Mouse (Mus musculus): Measurements from ENCODE around the gene Trdn. TPM values are rescaled to one million over a fixed set of nuclear protein-coding genes. Genes with fewer than 3 reads are reported as not detected.
A peak's percentile ranks its signal among the peaks of the same experiment; 100 is the strongest.

Gene Trdn
- total RNA-seq (2021), result 1,000 to 10,000 TPM; 1,410 to 1,477 TPM
- long read RNA-seq, experiment 1, full-length matches to known transcripts, result 57 of 3,314 reads
- long read RNA-seq, experiment 1, partial matches to known transcripts, result 2,969 of 3,314 reads
- long read RNA-seq, experiment 1, other reads (novel, unspliced or antisense), result 288 of 3,314 reads
- long read RNA-seq, experiment 2, full-length matches to known transcripts, result 67 of 2,920 reads
- long read RNA-seq, experiment 2, partial matches to known transcripts, result 2,391 of 2,920 reads
- long read RNA-seq, experiment 2, other reads (novel, unspliced or antisense), result 462 of 2,920 reads

DNA sequence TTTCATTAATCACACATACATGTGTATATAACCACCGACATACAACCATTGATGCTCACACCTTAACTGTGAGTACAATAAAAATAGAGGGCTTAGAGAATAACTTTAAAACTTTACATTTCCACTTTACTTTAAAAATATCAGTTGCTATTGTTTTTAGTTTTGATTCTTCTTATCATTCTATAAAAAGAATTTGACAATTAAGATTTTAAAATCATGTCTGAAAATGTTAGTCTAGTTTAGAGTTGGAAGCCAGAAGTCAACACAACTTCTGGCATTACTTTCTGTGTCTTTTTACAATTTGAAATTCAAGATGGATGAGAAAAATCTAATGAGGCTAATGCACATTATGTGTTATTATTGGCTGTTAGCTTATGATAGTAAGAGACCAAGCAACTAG, at the start of gene Trdn:
Gene Trdn, plus strand, starts transcription at position 301 of the 400 bp plus-strand sequence.
- DNase-seq, result no peak

DNA sequence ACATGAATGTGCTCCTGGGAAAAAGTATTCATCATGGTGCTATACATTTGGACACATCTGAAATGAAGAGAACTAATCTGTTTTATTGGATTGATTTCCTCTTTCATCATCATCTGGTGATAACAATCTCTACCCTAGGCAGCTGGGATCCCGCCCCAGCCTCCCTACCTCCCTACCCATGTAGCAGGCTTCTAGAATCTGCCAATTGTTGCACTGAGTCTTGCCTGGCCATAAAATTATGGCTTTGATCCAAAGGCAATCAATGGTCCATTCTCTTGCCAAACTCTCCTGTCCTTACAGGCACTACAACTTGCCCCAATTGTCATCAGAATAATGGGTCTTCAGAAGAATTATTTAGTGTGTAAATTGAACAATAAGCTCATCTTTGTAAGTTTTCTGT, 19.6 kb upstream of the Trdn start:
- no peak for DNase-seq

DNA sequence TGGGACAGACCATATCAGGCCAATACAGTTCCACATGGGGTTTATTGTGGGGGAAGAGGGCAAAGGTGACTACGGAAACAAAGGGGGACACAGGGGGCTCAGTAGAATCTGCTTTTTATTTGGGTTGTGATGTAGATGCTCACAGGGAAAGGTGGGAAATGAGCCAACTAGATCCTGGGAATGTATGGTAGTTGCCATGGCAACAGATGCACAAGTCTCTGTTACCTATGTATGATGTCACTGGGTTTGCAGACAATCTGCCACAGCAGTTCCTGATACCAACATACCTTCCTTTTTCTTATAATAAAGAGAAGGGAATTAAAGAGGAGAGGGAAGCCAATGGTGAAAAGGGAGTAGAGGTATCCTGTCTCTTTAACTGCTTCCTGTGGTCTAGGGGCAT, 14.8 kb upstream of the Trdn start:
- no peak for DNase-seq

DNA sequence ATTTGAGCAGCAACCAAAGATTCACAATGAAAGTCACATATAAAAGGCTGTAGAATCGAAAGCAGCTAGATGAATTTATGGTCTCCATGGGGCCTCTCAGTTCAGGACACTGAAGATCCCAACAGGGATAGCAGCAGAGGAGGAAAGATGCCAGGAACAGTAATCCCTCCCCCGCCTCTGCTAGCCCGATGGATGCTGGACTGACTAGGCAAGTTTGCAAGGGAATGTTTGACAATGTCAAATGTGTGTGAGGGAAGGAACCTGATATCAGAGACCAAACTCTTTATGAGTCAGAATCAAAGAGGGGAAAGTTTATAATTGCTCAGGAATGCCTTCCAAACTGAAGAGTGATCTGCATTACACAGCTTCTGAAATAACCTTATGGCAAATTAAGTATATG, 7.2 kb upstream of the Trdn start:
- peak; percentile 26 for DNase-seq

DNA sequence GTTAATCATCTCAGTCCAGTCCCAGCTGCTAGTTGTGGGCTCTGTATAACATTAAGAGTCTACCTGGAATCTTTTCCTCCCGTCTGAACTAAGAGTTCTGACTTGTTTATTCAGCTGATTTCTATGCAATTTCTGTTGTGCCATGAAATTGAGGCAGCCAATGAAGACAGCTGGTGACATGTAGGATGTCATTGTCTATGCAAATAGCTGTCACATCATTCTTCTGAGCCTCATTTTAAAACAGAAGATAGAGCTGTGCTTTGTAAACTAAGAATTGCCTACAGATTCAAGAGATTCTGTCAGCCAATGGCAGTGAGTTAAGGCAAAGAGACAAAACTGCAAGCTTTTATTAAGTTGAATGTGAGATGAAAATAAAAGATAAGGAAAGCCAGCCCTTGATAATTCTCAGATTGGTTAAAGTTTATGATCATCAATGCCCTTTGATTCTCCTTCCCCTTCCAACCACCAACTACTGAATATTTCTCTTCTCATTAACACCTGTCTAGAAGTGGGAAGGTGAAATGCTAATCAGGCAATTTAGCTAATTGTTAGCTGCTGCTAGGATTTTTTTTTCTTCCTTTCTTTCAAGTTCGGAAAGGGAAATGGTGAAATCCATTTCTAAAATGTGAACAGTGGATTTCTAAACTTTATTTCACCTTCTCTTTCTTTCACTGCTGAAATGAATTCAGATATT, 1.9 kb downstream of the Trdn start:
- DNase-seq, result no peak

DNA sequence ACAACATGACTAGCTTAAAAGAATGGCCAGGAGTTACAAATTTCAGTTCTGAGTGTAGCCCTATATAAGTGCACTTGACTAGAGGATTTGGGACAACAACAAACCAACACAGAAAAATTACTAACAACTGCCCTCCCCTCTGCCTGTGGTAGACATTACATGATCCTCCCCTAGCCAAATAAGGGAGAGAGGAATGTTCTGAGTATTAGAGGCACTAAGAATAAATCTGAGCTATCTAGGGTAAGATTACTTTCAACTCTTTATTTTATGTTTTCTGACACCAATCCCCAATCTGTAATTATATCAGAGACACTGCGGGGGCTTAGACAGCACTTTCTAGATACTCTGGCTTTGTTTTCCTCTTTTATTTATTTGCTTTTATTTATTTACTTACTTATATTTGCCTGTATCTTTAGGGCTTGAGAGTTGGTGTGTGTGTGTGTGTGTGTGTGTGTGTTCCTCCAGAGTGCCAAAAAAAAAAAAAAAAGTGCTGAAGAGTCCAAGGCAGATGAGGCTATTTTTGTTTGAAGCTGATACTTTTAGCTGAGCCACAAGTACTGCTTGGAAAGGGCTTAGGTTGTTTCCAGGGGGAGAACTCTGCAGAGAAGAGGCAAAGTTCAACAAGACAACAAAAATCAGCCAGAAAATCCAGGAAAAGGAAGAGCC, 2.7 kb downstream of the Trdn start:
- peak; percentile 14 for DNase-seq

DNA sequence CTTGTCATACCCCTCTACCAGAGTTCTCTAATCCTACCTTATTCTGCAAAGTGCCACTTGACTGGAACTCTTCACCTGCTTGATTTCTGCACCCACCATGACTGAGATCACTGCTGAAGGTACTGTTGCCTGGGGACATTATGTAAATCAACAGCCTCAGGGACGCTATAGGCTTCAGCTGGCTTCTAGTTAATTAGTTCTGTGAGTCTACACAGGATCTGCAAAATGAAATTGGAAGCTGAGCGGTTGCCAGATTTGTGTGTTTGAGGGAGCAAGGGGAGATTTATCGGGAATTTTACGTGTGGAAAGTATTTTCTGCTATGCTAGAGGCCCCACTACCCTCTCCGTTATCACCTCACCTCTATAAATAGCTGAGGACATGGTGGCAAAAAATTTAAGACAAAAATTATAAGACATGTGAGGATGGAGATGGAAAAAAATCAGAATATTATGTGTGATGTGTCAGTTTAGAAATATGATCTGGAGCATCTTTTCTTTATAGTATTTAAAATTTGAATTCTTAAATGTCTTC, 3.3 kb downstream of the Trdn start:
- DNase-seq, result peak; percentile 17

DNA sequence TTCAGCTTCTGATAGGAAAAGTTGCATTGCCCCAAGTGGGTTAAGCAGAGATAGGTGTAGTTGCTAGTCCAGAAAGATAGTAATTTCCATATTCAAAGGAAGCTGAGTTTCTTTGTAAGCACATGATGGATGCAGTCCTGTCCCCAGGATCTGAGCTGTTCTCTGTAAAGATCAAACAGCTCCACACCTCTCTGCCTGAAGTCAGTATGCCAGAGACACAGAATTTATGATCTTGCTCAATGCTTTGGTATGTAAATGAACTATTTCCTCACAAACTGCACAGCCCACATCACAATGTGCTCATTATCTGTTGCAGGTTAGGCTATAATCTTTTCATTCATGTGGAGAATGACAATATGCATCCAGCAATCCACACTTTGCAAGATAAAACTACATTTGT, 8.0 kb downstream of the Trdn start:
- no peak for DNase-seq

DNA sequence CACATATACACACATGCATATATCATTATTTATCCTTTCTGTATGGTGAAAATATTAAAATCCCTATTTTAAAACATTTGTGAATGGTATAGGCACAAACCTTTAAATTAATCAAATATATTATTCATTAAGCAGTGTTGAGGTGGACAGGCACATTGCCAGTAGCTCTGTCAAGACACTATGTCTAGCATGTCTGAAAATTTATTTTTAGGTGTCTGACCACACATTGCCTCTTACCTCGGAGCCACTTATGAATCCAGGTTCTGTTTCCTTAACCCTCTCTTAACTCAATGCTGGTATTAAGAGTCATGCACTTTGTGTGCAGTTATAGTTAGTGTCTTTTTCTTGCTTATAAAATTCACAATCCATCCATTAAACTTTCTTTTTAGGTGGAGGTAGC, 12.0 kb downstream of the Trdn start:
- DNase-seq, result no peak

DNA sequence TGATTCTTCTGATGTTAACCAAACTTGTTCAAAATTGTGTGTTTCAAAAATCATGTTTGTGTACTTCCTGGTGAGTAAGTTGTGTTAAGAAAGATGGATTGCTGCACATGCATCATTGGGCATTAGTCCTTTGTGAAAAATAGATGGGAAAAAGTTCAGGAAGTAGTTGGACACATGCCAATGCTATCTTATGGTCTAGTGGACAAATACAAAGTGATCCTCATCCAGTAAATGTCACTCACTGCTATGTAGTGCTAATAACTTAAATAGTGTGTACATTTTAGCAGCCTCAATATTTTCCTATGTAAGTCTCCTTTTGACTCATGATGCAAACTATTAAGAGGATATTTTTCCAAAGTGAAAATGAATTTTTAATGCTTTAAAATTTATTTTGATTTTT, 27.6 kb downstream of the Trdn start:
- no peak for DNase-seq

DNA sequence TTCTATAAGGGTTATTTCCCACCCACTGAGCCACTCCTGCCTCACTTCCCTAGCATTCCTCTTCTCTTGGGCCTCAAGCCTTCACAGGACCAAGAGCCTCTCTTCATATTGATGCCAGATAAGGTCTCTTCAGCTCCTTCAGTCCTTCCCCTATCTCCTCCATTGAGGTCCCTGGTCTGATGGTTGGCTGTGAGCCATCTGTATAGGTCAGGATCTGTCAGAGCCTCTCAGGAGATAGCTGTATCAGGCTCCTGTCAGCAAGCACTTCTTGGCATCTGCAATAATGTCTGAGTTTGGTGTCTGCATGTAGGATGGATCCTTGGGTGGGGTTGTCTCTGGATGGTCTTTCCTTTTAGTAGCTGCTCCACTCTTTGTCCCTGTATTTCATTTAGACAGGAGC, 42.7 kb downstream of the Trdn start:
- no peak for DNase-seq

DNA sequence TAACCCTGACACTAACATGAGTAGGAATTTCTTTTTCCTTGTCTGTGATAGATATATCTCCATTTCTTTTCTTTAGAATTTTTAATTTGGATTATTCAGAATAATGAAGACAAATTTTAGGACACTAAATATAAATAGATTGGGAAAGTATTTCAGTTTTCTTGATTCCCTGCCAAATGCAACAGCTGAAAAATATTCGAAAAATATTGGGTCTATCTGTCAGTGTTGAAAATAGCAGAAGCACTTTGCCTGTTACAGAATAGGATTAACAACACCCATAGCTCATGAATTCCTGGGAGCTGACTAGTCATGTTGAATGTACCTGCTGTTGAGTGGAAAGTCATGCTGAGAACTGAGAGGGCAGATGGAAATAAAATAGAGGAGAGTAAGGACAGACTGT, 64.6 kb downstream of the Trdn start:
- no peak for DNase-seq

DNA sequence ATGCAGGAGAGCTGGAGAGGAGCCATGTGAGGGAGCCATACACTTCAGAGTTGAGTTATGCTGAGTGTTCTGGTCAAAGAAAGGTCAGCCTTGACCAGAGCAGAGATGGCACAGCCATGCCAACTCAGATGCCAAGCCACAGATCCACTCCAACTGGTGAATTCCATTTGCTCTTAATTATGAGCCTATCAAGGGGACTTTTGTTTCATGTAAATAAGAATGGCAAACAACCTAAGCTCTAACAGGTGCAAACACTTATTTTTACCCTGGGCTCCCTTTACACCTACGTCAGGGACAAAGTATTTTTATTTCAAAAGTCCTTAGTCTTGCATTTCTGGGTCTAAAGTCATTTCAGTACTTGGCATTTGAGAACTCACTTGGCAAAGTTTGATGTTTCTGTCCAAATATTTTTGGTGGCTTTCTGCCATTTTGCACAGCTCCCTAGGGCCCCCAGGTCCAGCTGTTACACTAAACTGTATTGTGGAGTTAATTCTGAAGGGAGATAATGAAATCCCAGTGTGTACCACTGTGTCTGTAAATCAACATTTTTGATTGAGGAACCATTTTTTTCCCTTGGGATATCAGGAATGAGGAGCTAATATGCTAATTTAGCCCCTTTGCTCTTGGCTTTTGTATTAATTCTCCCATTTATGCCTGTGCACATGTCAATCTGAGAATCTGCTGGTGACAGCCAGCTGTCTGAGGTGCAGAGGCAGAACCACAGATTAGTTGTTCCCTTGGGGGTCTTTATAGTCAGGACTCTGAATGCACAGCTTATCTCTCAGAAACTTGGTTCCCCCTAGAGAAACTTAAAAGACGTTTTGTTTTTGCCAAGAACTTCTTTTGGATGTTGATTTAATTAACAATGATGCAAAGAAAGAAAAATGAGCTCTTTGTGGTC, 99.6 kb downstream of the Trdn start:
- peak; percentile 71 for DNase-seq

DNA sequence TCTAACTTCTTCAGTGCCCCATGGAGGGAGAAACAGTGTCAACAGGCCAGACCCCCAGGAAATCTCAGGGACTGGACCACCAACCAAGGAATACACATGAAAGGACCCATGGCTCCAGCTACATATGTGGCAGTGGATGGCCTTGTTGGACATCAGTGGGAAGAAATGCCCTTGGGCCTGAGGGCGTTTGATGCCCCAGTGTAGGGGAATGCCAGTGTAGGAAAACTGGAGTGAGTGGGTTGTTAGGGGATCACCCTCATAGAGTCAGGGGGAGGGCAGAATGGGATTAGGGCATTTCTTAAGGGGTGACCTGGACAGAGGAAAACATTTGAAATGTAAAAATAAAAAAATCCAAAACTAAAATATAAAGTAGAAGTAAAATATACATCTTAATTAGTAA, 108.7 kb downstream of the Trdn start:
- no peak for DNase-seq

DNA sequence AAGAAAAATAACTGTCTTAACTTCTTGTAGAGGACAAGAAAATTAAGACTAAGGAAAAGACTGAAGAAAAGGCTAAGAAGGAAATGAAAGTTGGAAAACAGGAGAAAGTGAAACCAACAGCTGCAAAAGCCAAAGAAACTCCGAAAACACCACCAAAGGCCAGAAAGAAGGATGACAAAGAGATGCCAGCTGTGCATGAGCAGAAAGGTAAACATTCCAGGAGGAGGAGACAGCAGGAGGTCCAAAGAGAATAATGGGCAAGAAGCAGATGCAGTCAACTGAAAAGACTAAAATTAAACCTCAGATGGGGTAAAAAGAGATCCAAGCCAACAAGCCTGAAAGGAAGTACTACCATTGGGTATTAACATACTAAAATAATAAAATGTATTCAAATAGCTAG, 115.6 kb downstream of the Trdn start:
- DNase-seq, result no peak

DNA sequence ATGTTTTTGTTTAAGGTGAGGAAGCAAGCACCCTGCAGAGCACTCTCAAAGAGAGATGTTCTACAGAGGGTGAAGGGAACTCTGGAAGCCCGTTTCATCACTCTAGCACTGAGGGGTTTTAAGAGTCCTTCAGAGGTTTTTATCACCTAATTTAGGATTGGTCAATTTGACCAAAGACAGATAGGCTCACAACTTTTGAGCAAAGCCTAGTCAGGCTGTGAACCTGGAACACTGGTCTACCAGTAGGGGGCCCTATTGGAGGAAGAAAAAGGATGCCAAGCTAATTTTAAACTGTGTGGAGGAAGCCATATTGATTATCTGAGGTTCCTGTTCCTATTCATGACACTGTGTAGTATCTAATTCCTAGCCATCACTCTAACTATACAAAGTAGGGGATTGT, 117.9 kb downstream of the Trdn start:
- no peak for DNase-seq

DNA sequence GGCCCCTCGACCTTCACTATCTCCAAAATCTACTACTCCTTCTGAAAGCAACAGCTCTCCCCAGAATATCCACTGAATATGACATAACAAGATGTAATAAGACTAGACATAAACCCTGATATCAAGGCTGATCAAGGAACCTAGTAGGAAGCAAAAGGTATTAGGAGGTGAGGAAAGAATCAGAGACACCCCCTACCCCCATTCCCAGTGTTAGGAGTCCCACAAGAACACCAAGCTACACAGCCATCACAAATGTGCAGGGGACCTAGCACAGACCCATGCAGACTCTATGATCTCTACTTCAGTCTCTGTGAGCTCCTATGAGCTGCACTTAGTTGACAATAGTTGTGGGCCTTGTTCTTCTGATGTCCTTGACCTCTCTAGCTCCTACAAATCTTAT, 130.1 kb downstream of the Trdn start:
- DNase-seq, result no peak

DNA sequence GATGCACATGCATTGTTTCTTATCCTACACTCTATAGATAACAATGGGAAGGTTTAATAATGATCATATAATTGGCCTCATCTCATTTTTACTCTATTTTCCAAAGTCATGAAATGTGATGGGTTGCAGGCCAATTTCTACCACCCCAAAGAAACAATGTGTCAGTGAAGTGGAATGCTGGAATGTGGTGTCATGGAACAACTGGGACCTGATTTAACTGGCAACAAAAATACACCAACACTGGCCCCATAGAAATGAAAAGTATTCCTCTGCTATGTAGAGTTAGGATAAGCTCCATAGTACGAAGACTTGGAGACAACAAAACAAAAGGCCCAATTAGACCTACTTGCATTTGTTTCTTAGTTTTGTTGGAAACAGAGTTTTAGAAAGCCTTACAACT, 173.6 kb downstream of the Trdn start:
- DNase-seq, result no peak

DNA sequence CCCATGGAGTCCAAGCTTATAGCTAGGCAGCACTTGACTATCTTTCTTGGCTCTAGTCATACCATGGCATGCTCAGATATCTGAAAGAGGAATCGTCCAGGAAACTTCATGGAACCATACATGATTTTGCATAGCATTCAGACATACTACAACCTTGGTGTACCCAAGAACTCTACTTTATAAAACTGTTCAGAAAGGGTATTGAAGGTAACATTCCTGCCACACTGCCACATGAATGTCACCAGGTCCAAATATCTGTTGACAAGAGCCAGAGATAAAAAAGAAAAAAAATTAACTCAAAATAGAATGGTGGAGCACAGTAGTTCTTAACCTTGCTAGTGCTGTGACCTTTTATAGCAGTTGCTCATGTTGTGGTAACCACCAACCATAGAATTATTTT, 175.8 kb downstream of the Trdn start:
- DNase-seq, result no peak

DNA sequence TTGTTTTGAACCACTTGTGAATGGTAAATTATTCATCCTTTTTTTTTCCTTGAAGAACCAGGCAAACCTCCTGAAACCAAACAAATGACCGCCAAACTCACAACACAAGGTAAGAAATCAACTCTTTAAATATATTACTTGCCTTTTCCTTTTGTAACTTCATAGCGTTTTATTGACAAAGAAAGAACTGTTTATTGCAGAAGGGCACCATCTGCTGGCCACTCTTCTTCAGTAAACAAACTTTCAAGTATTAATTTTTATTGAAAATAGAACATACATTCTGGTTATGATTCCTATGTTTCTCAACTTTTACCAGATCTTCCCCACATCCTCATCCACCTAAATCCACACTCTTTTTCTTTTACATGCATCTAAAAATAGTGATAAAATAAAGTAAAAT, 224.6 kb downstream of the Trdn start:
- DNase-seq, result no peak

DNA sequence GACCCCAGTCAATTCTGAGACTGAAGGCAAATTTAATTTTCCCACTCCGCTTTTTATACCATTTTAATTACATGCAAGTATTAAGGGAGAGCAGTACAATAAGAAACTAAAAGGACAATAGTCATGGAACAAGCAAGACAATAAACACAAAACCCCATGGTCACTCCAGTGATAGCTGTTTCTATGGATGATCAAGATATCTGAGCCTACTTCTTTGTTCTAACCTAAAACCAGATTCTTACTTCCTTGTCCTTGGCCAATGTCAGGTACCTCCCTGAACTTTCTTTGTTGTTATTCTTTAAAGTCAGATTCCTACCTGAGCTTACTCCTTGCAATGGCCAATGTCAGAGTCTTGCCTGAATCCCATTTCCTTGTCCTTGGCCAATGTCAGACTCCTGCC, 272.7 kb downstream of the Trdn start:
- DNase-seq, result no peak

DNA sequence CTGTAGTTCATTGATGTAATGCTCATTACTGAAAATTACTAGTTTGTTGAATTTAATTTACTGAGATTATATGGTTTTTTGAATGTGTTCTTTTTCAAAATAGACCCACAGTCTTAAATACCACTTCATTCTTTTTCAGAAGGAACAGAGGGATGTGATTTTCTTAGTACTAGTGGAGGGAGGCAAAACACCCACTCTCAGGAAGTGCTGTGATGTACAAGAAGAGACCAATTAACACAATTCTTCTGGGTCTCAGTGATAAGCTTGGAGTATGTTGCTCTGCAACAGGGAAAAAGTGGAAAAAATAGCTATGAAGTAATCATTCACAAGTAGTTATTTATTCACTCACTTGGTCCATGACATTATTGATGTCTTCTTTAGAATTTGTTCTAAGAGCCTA, 286.2 kb downstream of the Trdn start:
- no peak for DNase-seq

Data from gastrocnemius, postnatal 25 days (tissue).